Mouse (Mus musculus): Measurements from ENCODE around the gene Ppp2r5b.

Gene Ppp2r5b

GRCm38 (mm10) chr19:6235084-6236052 is at the start of gene Ppp2r5b:
TSS of gene Ppp2r5b (minus strand) at chr19:6235872.
- DNase-seq = peak; percentile 96

- DNase-seq = no peak
Observed at GRCm38 (mm10) chr19:6285226-6285625, 49.6 kb upstream of the Ppp2r5b start.

- DNase-seq = no peak
Observed at GRCm38 (mm10) chr19:6284502-6284901, 48.8 kb upstream of the Ppp2r5b start.

- DNase-seq = no peak
Observed at GRCm38 (mm10) chr19:6283001-6283400, 47.3 kb upstream of the Ppp2r5b start.

GRCm38 (mm10) chr19:6281122-6282020 is 45.7 kb upstream of the Ppp2r5b start:
- no peak for DNase-seq

- no peak for DNase-seq
Observed at GRCm38 (mm10) chr19:6280554-6280953, 44.9 kb upstream of the Ppp2r5b start.

GRCm38 (mm10) chr19:6279481-6280144 is 43.9 kb upstream of the Ppp2r5b start:
- no peak for DNase-seq

GRCm38 (mm10) chr19:6278439-6279073 is 42.9 kb upstream of the Ppp2r5b start:
- no peak for DNase-seq

GRCm38 (mm10) chr19:6277661-6278438 is 42.2 kb upstream of the Ppp2r5b start:
- DNase-seq = peak; percentile 83 to 90

- DNase-seq = peak; percentile 99
Observed at GRCm38 (mm10) chr19:6276426-6277421, 41.1 kb upstream of the Ppp2r5b start, which contains the start of gene Ehd1. TSS of gene Ehd1 (plus strand) at chr19:6276725.

- peak in 1 of 2 experiments; percentile 67 for DNase-seq
Observed at GRCm38 (mm10) chr19:6275740-6276389, 40.2 kb upstream of the Ppp2r5b start.

GRCm38 (mm10) chr19:6273998-6274608 is 38.4 kb upstream of the Ppp2r5b start:
- no peak for DNase-seq

GRCm38 (mm10) chr19:6273592-6273991 is 37.9 kb upstream of the Ppp2r5b start:
- DNase-seq = no peak

GRCm38 (mm10) chr19:6272738-6273137 is 37.1 kb upstream of the Ppp2r5b start:
- no peak for DNase-seq

- no peak for DNase-seq
Observed at GRCm38 (mm10) chr19:6272053-6272452, 36.4 kb upstream of the Ppp2r5b start.

- DNase-seq = no peak
Observed at GRCm38 (mm10) chr19:6271206-6271605, 35.5 kb upstream of the Ppp2r5b start.

GRCm38 (mm10) chr19:6270661-6271060 is 35.0 kb upstream of the Ppp2r5b start:
- DNase-seq = no peak

GRCm38 (mm10) chr19:6269798-6270475 is 34.3 kb upstream of the Ppp2r5b start:
- no peak for DNase-seq

Measured in lung, postnatal 4 days (tissue).